Mouse (Mus musculus) right cerebral cortex, postnatal 25 days (tissue): ENCODE data around the gene Npas1.

ENCODE experiments used
- DNase-seq: peaks from one replicate; pipeline ENCODE4 v3.0.0; 2022

Npas1 gene

DNA sequence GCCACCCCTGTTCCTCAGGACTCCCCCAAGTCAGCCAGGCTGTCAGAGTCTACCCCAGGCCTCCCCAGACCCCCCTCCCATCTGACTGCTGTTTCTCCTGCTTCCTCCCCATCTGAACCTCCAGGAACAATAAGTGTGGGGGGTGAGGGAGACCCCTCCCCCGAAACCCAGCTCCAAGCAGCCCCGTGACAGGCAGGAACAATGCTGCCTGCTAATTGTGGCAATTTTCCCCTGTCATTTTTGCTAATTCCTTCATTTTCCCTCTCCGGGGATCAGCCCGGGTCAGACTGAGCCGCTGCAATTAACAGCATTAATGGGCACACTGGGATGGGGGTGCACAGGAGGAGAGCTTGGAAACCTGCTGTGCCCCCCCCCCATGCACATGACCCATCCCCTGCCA, 9.4 kb downstream of the Npas1 start:
- no peak for DNase-seq

DNA sequence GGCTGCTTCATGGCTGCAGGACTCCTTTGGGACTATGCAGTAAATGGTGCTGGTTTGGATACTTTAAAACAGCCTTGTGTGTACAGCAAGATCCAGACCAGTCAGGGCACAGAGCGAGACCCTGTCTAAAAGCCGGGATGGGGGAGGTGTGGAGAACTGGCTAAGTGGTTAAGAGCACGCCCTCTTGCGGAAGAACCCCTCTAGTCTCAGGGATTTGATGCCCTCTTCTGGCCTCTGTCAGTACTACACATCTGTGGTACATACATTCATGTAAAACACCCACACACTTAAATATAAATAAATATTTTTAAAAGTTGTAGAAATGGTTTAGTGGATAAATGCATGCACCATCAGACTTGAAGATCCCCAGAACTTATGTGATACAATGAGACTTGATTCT, 11.0 kb downstream of the Npas1 start:
- DNase-seq = no peak

DNA sequence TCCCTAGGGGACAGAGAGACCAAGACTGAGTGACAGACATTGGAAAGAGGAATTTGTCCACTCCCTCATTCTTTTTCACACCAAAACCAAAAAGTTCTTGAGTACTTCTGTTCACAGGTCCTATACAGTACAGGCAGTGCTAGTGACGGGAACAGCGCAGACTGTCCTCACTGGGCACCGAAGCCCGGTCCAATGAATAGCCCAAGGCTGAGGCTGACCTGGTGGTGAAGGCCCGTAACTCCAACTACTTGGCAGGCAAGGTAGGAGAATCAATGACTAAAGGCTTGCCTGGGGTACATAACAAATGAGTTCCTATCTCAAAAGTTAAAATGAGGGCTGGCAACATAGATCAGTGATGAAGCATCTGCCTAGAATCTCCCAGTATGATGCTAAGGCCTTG, 12.0 kb downstream of the Npas1 start:
- no peak for DNase-seq

DNA sequence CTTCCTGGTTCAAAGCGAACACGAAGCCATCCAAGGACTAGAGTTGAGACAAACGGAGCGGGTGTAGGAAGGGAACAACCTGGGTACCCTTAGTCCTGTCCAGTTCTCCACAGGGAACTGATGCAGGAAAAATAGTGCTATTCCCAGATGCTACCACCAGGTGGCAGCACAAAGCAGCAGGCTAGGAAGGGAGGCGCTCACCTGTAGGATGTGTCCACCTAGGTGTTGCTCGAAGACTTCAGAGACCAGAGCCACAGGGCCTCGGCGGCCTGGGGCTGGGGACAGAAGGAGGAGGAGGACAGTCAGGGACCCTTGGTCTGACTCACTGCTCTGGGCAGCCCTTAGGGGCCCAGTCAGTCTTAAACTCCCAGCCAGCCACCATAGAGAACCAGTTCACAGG, 12.4 kb downstream of the Npas1 start:
- DNase-seq = peak; percentile 48

DNA sequence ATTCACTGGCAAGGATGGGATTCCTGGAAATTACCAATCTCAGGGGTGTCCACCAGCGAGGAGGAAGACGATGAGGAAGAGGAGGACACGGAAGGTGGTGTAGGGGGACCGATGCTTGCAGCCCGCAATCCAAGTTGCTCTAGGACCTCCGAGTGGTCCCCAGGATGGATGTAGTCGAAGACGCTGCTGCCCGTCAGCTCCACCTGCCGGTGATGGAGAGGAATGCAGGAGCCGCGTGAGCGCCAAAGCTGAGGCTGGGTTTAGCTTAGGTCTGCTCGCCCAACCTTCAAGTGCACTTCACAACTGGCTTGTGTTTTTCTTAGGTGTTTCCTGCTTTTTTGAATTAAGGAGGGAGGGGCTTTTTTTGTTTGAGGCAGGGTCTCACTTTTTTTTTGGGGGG, 14.3 kb downstream of the Npas1 start:
- DNase-seq = peak; percentile 79

DNA sequence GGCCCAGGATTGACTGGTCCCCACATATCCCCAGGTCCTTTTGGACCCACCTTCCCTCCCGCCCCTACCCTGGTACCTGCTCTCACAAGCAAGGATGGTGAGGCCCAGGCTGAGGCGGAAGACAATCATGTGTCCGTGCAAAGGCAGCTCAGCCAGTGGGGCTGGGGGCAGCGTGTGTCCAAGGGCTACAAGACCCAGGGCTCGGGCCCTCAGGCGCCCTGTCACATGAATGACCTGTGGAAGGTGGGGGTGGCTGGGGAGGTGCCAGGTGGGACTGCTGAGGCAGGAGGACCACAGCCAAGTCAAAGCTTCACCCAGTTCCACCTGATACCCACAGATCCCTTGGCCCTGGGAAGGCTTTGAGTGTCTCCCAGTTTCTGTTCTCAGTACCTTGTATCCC, 15.8 kb downstream of the Npas1 start:
- no peak for DNase-seq

DNA sequence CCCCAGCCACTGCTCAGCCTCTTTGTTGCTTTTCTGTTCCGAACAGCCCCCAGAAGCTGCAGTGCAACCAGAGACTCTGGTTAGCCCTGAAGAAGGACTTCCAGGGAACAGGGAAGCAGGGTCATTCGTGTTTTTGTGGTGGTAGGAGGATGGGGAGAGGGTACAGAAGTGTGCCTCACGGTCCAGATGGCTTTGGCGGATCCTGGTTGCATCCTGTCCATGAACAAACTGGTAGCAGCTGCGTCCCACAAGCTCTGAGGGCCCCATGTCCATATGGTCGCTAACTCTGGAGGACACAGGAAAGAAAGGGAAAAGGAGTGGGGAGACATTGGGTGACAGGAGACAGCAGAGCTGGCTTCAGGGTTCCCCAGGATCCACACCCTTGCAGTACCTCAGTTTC, 16.4 kb downstream of the Npas1 start:
- DNase-seq = no peak

DNA sequence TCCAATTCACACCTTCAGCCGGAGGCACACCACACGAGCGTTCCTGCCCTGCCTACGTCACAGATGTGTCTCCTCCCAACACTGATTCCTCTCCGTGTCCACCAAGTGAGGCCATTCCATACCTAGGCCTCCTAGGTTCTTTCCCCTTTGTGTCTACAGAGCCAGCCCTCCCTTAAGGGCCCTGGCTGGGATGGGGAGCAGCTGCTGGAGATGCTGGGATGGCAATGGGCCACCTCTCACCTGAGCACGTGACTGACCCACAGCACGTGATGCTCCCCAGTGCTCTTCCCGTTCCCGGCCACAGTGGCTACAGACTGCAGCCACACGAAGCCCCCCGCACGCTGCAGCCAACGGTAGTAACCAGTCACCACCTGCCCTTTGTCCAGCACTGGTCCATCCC, 17.0 kb downstream of the Npas1 start:
- no peak for DNase-seq

DNA sequence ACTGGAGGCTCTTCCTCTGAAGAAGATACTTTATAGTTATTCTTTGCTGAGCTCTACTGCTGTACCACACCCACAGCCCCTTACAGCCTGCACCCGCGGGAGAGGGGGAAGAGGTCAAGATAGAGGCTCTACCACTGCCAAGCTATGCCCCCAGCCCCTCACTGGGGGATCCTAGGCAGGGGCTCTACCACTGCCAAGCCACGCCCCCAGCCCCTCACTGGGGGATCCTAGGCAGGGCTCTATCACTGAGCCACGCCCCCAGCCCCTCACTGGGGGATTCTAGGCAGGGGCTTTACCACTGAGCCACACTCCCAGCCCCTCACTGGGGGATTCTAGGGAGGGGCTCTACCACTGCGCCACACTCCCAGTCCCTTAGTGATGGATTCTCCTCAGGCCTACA, 21.2 kb downstream of the Npas1 start:
- DNase-seq = no peak

DNA sequence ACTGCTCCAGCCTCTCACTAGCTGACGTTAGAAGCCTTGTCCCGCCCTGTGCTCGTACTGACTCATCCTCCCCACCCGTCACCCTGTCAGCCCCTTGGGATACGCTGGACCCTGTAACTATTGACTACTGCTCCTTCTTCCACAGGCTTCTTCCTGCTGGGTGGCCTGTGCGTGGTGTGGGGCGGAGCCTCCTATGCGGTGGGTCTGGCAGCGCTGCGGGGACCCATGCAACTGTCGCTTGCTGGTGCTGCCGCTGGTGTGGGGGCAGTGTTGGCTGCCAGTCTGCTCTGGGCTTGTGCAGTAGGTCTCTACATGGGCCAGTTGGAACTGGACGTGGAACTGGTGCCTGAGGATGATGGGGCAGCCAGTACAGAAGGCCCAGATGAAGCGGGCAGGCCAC, 22.5 kb downstream of the Npas1 start:
- DNase-seq = no peak

DNA sequence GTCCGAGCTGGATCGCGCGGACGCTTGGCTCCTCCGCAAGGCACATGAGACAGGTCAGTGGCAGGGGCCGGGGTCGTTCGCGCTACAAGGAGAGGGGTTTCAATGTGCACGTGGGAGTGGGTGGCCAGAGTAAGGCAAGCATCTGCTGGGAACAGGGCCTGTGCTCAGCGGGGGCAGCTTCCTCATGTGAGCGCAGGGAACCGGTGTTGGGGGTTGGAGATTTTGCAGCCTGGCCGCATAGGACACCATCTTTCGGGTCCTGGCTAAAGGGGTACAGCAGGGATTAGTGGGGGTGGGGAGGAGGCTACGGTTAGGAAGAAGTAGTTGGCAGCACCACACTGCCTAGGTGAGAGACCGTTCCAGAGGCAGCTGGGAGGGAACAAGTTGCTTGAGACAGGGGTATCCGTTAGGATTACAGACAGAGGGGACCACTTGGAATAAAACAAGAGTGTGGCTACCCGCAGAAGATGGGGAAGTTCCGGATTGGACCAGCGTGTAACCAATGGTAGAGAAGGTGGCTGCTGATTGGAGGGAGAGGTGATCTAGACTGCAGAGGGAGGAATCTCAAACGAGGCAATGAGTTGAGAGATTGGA, 24.3 kb downstream of the Npas1 start:
- peak; percentile 69 for DNase-seq

DNA sequence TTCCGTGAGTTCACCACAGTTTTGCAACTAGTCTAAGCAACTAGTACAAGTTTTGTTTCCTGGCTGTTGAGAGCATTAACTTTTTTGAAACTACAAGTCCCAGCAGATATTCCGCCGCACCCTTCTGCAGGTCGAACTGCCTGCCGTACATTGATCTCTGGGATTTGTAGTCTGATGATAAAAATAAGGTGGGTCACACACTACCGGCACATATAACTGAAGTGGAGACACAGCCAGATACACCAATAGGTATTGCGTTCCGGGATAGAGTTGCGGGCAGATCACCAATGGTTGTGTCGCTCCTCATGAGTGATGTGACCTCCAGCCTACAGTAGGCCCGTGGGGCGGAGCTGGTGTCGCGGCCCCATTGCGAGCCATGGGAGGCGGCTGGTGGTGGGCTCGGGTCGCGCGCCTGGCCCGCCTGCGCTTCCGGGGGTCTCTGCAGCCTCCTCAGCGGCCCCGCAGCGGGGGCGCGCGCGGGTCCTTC, 24.9 kb downstream of the Npas1 start, which contains the start of gene Tmem160:
Gene Tmem160, plus strand, starts transcription at position 193 of the 487 bp plus-strand sequence.
- peak; percentile 89 for DNase-seq

DNA sequence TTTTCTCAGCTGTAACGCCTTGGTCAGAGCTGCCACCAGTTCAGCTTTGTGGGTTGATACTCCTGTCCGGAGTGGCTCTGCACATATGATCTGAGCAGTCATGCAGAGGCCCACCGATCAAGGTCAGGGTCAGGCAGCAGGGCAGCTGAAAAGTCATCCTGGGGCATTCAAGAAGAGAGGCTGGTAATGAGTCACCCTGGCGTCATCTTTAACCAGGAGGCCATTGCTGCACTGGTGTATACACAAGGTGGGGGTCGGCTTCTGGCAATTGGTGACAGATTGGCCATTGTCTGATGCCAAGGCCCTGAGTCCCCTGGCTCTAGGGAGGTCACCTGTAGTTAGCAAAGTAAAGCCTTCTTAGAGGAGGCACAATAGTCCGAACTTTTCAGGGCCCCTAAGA, 25.9 kb downstream of the Npas1 start:
- no peak for DNase-seq

DNA sequence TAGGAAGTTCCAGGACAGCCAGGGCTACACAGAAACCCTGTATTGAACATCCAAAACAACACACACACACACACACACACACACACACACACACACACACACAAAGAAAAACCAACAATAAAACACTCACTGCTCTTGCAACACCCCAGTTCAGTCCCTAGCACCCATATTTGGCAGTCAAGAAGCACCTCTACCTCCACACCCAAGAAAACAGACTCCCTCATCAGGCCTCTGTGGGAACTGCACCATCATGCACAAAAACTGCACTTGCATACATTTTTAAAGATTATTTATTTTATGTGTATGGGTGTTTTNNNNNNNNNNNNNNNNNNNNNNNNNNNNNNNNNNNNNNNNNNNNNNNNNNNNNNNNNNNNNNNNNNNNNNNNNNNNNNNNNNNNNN, 36.3 kb downstream of the Npas1 start:
- no peak for DNase-seq

DNA sequence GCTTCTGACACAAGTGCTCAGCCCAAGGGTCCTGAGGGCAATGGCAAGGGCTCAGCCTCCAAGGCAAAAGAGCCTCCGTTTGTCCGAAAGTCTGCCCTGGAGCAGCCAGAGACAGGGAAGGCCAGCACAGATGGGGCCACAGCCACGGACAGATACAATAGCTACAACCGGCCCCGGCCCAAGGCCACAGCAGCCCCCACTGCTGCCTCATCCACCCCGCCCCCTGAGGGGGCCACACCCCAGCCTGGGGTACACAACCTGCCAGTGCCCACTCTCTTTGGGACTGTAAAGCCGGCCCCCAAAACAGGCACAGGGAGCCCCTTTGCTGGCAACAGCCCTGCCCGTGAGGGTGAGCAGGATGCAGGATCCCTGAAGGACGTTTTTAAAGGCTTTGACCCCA, 42.4 kb downstream of the Npas1 start:
- no peak for DNase-seq

DNA sequence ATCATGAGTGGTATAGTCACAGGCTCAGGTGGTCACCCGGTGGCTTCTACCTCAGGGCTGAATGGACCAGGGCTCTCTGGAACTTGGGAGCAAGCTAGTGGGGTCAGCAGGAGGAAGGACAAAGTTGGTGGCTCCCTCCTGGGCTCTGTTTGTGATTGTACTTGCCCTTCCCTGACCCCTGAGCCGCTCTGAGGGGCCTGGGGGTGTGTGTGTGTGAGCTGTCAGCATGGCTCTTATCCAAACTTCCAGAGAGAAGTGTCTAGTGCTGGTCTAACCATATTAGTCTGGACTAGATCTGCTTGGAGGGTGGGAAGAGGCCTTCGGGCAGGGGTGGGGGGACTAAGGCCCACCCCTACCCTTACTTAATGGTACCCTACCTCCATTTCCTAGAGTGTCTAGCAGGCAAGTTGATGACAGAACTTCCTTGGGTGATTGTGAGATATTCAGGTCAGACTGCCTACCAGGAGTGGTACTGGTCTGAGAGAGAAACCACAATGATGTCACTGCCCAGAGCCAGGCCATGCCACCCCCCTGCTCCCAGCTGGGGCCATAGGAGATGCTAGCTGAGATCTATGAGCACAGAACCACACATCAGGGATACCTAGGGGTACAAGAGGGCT, 44.1 kb downstream of the Npas1 start:
- no peak for DNase-seq

DNA sequence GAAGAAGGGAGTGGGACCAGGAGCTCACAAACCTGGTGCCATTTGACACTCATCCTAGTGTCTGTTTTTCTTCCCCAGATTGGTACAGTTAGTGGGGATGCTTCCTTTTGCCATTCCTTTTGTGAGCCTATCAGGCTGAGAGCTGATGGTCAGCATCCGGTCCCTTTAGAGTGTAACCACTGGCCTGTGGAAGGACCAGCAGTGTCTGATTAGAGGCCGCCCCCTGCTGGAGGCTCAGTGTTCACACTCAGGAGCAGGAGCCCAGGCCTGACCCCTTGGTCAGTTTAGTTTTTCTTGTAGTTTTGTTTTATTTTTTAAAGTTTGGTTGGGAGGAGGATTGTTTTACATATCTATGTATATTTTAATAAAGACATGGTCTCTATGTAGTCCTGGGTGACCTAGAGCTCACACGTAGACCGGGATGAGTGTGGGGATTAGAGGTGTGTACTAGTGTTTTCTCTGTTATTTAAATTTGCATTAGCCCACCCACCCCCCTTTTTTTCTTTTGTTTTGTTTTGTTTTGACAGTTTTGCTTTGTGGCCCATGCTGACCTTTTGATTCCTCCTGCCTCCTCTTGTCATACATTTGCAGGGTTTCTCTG, 51.3 kb downstream of the Npas1 start:
- peak; percentile 51 for DNase-seq

DNA sequence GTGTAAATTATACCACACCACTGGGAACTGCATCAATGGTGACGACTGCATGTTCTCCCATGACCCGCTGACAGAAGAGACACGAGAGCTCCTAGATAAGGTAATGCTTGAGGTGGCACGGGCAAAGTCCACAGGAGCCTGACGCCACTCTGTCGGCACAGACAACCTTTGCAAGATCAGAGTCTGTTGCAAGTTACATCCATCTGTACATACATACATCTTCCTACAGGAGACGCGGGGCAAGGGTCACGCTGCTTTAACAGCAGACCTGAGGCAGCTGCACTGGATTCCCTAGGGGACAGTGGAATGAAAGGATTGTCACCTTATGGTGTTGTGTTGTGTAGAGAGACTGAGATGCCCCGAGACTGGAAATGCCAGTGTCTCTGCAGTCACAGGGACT, 51.8 kb downstream of the Npas1 start:
- no peak for DNase-seq

DNA sequence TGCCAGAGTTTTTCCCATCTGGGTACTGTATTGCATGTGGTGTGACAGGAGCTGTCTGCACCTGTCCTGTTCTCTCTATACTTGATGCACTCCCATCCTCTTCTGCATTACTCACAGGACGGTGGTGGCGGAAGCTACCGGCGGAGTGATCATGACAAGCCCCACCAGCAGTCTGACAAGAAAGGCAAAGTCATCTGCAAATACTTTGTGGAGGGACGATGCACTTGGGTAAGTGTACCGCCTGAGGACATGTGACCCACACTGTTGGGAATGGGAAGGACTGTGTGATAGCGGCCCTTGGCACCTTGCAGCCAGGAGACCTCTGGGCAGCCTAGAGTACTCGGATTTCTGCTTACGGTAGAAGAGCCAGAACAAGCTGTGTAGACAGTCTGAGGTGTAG, 53.8 kb downstream of the Npas1 start:
- no peak for DNase-seq

DNA sequence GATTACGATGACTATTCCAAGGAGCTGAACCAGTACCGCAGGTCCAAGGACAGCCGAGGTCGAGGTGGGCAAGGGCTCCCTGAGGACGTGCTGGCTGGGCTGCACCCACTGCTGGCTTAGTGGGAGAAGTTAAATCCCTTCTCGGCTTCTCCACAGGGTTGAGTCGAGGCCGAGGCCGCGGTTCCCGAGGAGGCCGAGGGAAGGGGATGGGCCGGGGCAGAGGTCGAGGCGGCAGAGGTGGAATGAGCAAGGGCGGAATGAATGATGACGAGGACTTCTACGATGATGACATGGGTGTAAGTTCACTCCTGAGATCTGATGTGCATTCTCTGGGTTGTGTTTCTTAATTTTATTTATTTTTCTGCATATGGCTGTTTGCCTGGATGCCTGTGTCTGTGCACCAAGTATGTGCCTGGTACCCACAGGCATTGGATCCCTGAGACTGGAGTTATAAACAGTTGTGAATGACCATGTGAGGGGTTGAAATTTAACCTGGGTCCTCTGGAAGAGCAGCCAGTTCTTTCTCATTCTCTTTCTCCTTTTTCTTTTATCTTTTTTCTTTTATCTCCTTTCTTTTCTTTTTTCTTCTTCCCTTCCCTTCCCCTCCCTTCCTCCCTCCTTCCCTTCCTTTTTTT, 55.2 kb downstream of the Npas1 start:
- no peak for DNase-seq

DNA sequence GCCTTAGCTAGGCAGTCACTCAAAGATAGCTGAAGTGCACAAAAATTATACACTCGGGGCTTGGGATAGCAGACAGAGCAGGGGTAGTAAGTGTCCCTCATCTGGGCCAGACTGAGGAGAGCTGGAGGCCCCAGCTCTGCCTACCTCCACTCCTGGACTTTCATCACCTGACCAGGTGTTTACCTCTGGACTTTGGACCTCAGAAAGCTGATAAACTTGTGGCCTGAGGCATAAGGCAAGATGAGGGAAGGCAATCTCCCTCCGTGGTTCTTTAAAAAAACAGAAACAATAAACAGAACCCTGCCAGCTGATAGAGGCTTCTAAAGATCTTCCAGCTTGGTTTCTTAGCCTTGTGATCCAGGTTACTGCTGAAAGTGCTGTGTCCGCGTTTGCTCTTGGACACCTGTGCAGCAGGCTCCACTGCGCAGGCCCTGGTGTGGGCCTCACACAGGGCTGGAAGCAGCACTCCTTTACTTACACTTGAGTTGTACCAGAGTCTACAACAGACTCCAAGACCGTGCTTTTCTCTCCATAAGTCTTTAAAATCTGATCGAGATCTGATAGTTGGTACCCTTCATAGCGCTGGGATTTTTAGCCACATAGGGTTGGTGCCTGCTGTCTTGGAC, 56.9 kb downstream of the Npas1 start:
- no peak for DNase-seq

DNA sequence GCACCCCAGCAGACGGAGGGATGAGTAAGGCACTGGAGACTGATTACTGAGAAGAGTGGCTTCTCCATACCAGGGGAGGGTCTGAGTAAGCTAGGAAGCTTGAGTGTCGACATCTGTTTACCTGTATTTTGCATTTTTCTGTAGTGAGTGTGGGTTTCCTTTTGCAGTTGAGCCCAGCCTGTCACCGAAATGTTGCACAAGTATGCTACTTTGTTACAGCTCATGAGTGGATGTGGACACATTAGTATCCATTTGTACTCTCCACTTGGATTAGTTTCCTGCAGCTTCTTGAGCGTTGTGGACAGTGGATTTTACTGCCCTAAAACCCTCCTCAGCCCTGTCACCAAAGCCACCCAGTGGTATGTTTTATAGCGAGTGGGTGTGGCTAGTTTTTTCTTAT, 58.8 kb downstream of the Npas1 start:
- no peak for DNase-seq

DNA sequence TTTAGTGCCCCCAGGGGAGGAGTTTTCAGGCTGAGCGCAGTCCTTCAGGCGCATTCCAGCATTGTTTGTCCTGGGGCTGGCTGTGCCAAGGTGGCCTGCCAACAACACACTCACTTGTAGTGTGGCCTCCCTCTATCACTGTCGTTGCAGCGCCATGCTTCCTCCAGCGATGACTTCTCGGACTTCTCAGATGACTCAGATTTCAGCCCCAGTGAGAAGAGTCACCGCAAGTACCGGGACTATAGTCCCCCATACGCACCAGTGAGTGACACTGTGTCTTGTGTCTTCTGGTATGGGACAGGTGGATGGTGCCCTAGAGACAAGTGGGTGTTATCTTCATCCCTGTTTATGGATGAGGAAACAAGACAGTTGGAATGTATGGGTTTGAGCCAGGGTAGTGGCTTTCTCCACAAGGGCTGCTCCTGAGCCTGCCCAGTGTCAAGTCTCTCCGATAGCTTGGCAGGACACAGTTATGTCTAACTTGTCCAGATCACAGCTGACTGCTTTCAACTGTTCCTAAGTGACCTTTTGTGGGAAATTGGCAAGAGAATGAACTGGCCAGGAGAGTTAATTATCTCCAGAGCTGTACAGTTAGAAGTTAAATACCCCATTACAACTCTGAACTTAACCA, 60.3 kb downstream of the Npas1 start:
- DNase-seq = no peak
